Mouse (Mus musculus): ENCODE measurements around the gene Taok3. TPM values are rescaled to one million over a fixed set of nuclear protein-coding genes. Genes with fewer than 3 reads are reported as not detected.

Gene Taok3
- polyA plus RNA-seq, 1 experiment from 2014 or later: 20.1 TPM

GRCm38 (mm10) chr5:117281536-117281935 is 161.6 kb downstream of the Taok3 start:
- Histone ChIP-seq H3K27me3 (ENCODE audit: insufficient read depth, low read length) (no peaks in the 10 kb centered on the region), H3K4me1 (ENCODE audit: insufficient read depth, low read length) (peaks cover 25% of the 10 kb centered on the region), H3K9ac (replicated peaks; ENCODE audit: low read length) (no peak overlapping the region), H3K9me3 (ENCODE audit: low read length) (no peaks in the 10 kb centered on the region), H3K4me3 (ENCODE audit: low read length) (no peak overlapping the region), H3K4me2 (replicated peaks; ENCODE audit: low read depth, low read length) (no peak overlapping the region), H3K27ac (ENCODE audit: low read length) (no peak overlapping the region), H3K36me3 (ENCODE audit: insufficient read depth, low read length) (peaks cover 37% of the 10 kb centered on the region)
- 93% methylated on average over 10 of the region's 10 CpGs for WGBS
- no peak for ATAC-seq (ENCODE audit: low FRiP score, low TSS enrichment)

GRCm38 (mm10) chr5:117282360-117282759 is 162.4 kb downstream of the Taok3 start:
- Histone ChIP-seq H3K36me3 (ENCODE audit: insufficient read depth, low read length) (peaks cover 37% of the 10 kb centered on the region), H3K27me3 (ENCODE audit: insufficient read depth, low read length) (no peaks in the 10 kb centered on the region), H3K27ac (ENCODE audit: low read length) (no peak overlapping the region), H3K4me2 (replicated peaks; ENCODE audit: low read depth, low read length) (no peak overlapping the region), H3K4me1 (ENCODE audit: insufficient read depth, low read length) (peaks cover 26% of the 10 kb centered on the region), H3K9ac (replicated peaks; ENCODE audit: low read length) (no peak overlapping the region), H3K9me3 (ENCODE audit: low read length) (no peaks in the 10 kb centered on the region), H3K4me3 (ENCODE audit: low read length) (no peak overlapping the region)
- ATAC-seq (ENCODE audit: low FRiP score, low TSS enrichment): no peak
- 88% methylated on average over 8 of the region's 8 CpGs for WGBS

- Histone ChIP-seq H3K4me1 (ENCODE audit: insufficient read depth, low read length) (peaks cover 31% of the 10 kb centered on the region), H3K9me3 (ENCODE audit: low read length) (no peaks in the 10 kb centered on the region), H3K4me3 (ENCODE audit: low read length) (no peak overlapping the region), H3K4me2 (replicated peaks; ENCODE audit: low read depth, low read length) (no peak overlapping the region), H3K9ac (replicated peaks; ENCODE audit: low read length) (no peak overlapping the region), H3K36me3 (ENCODE audit: insufficient read depth, low read length) (peaks cover 37% of the 10 kb centered on the region), H3K27ac (ENCODE audit: low read length) (no peak overlapping the region), H3K27me3 (ENCODE audit: insufficient read depth, low read length) (no peaks in the 10 kb centered on the region)
- 84% methylated on average over 9 of the region's 9 CpGs for WGBS
- ATAC-seq (ENCODE audit: low FRiP score, low TSS enrichment): no peak
These were observed 164.1 kb downstream of the Taok3 start for GRCm38 (mm10) chr5:117284029-117284428.

- Histone ChIP-seq H3K9me3 (ENCODE audit: low read length) (no peaks in the 10 kb centered on the region), H3K9ac (replicated peaks; ENCODE audit: low read length) (no peak overlapping the region), H3K27me3 (ENCODE audit: insufficient read depth, low read length) (no peaks in the 10 kb centered on the region), H3K4me3 (ENCODE audit: low read length) (no peak overlapping the region), H3K4me2 (replicated peaks; ENCODE audit: low read depth, low read length) (no peak overlapping the region), H3K27ac (ENCODE audit: low read length) (no peak overlapping the region), H3K36me3 (ENCODE audit: insufficient read depth, low read length) (peaks cover 37% of the 10 kb centered on the region), H3K4me1 (ENCODE audit: insufficient read depth, low read length) (peaks cover 31% of the 10 kb centered on the region)
- no peak for ATAC-seq (ENCODE audit: low FRiP score, low TSS enrichment)
- 68% methylated on average over 7 of the region's 7 CpGs for whole genome bisulfite sequencing
These were observed 164.8 kb downstream of the Taok3 start for GRCm38 (mm10) chr5:117284682-117285081.

GRCm38 (mm10) chr5:117285266-117285665 is 165.3 kb downstream of the Taok3 start:
- H3K9me3 ChIP-seq (ENCODE audit: low read length): peaks cover 5% of the 10 kb centered on the region; the same call in 1 of the 2 replicates
- no peak overlapping the region for H3K27ac ChIP-seq (ENCODE audit: low read length)
- no peak overlapping the region for H3K9ac ChIP-seq (replicated peaks; ENCODE audit: low read length)
- no peaks in the 10 kb centered on the region for H3K27me3 ChIP-seq (ENCODE audit: insufficient read depth, low read length)
- peaks cover 37% of the 10 kb centered on the region for H3K36me3 ChIP-seq (ENCODE audit: insufficient read depth, low read length)
- WGBS: 60% methylated on average over 4 of the region's 4 CpGs
- H3K4me2 ChIP-seq (replicated peaks; ENCODE audit: low read depth, low read length): 0 out of 2 replicates have a peak overlapping the region, but pooled peaks have one; percentile 72
- H3K4me1 ChIP-seq (ENCODE audit: insufficient read depth, low read length): peaks cover 31% of the 10 kb centered on the region
- ATAC-seq (ENCODE audit: low FRiP score, low TSS enrichment): no peak
- no peak overlapping the region for H3K4me3 ChIP-seq (ENCODE audit: low read length)

- H3K9ac ChIP-seq (replicated peaks; ENCODE audit: low read length): peak overlapping the region; percentile 90
- no peaks in the 10 kb centered on the region for H3K27me3 ChIP-seq (ENCODE audit: insufficient read depth, low read length)
- peaks cover 32% of the 10 kb centered on the region for H3K36me3 ChIP-seq (ENCODE audit: insufficient read depth, low read length)
- ATAC-seq (ENCODE audit: low FRiP score, low TSS enrichment): no peak
- 39% methylated on average over 3 of the region's 3 CpGs for WGBS
- H3K9me3 ChIP-seq (ENCODE audit: low read length): peaks cover 5% of the 10 kb centered on the region; the same call in 1 of the 2 replicates
- H3K27ac ChIP-seq (ENCODE audit: low read length): no peak overlapping the region
- peaks cover 31% of the 10 kb centered on the region for H3K4me1 ChIP-seq (ENCODE audit: insufficient read depth, low read length)
- H3K4me2 ChIP-seq (replicated peaks; ENCODE audit: low read depth, low read length): peak overlapping the region; percentile 72
- H3K4me3 ChIP-seq (ENCODE audit: low read length): peak overlapping the region; percentile 92
These were observed 166.4 kb downstream of the Taok3 start for GRCm38 (mm10) chr5:117286286-117286685.

- Histone ChIP-seq H3K27me3 (ENCODE audit: insufficient read depth, low read length) (no peaks in the 10 kb centered on the region), H3K9me3 (ENCODE audit: low read length) (peaks cover 5% of the 10 kb centered on the region; the same call in 1 of the 2 replicates), H3K9ac (replicated peaks; ENCODE audit: low read length) (peak within 1 kb of the TSS; percentile 90), H3K4me1 (ENCODE audit: insufficient read depth, low read length) (peaks cover 31% of the 10 kb centered on the region), H3K4me2 (replicated peaks; ENCODE audit: low read depth, low read length) (peak within 1 kb of the TSS; percentile 72), H3K36me3 (ENCODE audit: insufficient read depth, low read length) (peaks cover 23% of the 10 kb centered on the region), H3K27ac (ENCODE audit: low read length) (peak within 1 kb of the TSS; percentile 75), H3K4me3 (ENCODE audit: low read length) (peak within 1 kb of the TSS; percentile 92)
- under 1% methylated on average over 68 of the region's 77 CpGs for WGBS
- peak; percentile 96 for ATAC-seq (ENCODE audit: low FRiP score, low TSS enrichment)
These were observed 167.2 kb downstream of the Taok3 start, which contains the start of gene Pebp1 for GRCm38 (mm10) chr5:117286831-117287822. Gene Pebp1, minus strand, starts transcription at chr5:117287625.

- Histone ChIP-seq H3K9ac (replicated peaks; ENCODE audit: low read length) (no peak overlapping the region), H3K27ac (ENCODE audit: low read length) (no peak overlapping the region), H3K4me3 (ENCODE audit: low read length) (no peak overlapping the region), H3K4me1 (ENCODE audit: insufficient read depth, low read length) (peaks cover 30% of the 10 kb centered on the region), H3K9me3 (ENCODE audit: low read length) (peaks cover 5% of the 10 kb centered on the region; the same call in 1 of the 2 replicates), H3K27me3 (ENCODE audit: insufficient read depth, low read length) (no peaks in the 10 kb centered on the region), H3K4me2 (replicated peaks; ENCODE audit: low read depth, low read length) (no peak overlapping the region), H3K36me3 (ENCODE audit: insufficient read depth, low read length) (peaks cover 7% of the 10 kb centered on the region)
- ATAC-seq (ENCODE audit: low FRiP score, low TSS enrichment): no peak
These were observed 169.7 kb downstream of the Taok3 start for GRCm38 (mm10) chr5:117289646-117290045.

- Histone ChIP-seq H3K9ac (replicated peaks; ENCODE audit: low read length) (no peak overlapping the region), H3K4me2 (replicated peaks; ENCODE audit: low read depth, low read length) (no peak overlapping the region), H3K4me3 (ENCODE audit: low read length) (no peak overlapping the region), H3K4me1 (ENCODE audit: insufficient read depth, low read length) (peaks cover 25% of the 10 kb centered on the region), H3K36me3 (ENCODE audit: insufficient read depth, low read length) (peaks cover 3% of the 10 kb centered on the region; the same call in 1 of the 2 replicates), H3K27me3 (ENCODE audit: insufficient read depth, low read length) (no peaks in the 10 kb centered on the region), H3K9me3 (ENCODE audit: low read length) (peaks cover 5% of the 10 kb centered on the region; the same call in 1 of the 2 replicates), H3K27ac (ENCODE audit: low read length) (no peak overlapping the region)
- 94% methylated on average over 2 of the region's 2 CpGs for WGBS
- no peak for ATAC-seq (ENCODE audit: low FRiP score, low TSS enrichment)
These were observed 170.2 kb downstream of the Taok3 start for GRCm38 (mm10) chr5:117290081-117290480.

GRCm38 (mm10) chr5:117291312-117291711 is 171.4 kb downstream of the Taok3 start:
- Histone ChIP-seq H3K36me3 (ENCODE audit: insufficient read depth, low read length) (no peaks in the 10 kb centered on the region), H3K27ac (ENCODE audit: low read length) (no peak overlapping the region), H3K4me1 (ENCODE audit: insufficient read depth, low read length) (peaks cover 13% of the 10 kb centered on the region), H3K9me3 (ENCODE audit: low read length) (peaks cover 5% of the 10 kb centered on the region; the same call in 1 of the 2 replicates), H3K9ac (replicated peaks; ENCODE audit: low read length) (no peak overlapping the region), H3K4me2 (replicated peaks; ENCODE audit: low read depth, low read length) (no peak overlapping the region), H3K27me3 (ENCODE audit: insufficient read depth, low read length) (no peaks in the 10 kb centered on the region), H3K4me3 (ENCODE audit: low read length) (no peak overlapping the region)
- no peak for ATAC-seq (ENCODE audit: low FRiP score, low TSS enrichment)
- 81% methylated on average over 3 of the region's 3 CpGs for WGBS

Data from kidney, embryonic 16.5 days (tissue).